Mouse (Mus musculus) MEL (cell line): ENCODE data around the gene Cald1.

Experiments
- CHD1 ChIP-seq: IDR thresholded peaks from 2 replicates; pipeline ENCODE4 v1.6.1; 2012; ENCODE audit warnings: low read depth, mild to moderate bottlenecking, inconsistent platforms, low read length, improper control_type of control experiment
- CHD2 ChIP-seq: IDR thresholded peaks from 2 replicates; pipeline ENCODE4 v1.6.1; 2011; ENCODE audit warnings: low read length, improper control_type of control experiment
- CTCF ChIP-seq, 3 experiments: IDR thresholded peaks in 2 of 3; conservative IDR thresholded peaks in 1 of 3; 2 replicates each; pipeline ENCODE4 v1.5.1; 2011 to 2012; ENCODE audit warnings: low read length in 3 of 3, low read depth in 2 of 3, mild to moderate bottlenecking in 2 of 3, improper control_type of control experiment in 1 of 3, inconsistent platforms in 1 of 3, mixed read lengths in 1 of 3, moderate library complexity in 1 of 3; ENCODE audit not compliant: control insufficient read depth in 1 of 3, insufficient read depth in 1 of 3, poor library complexity in 1 of 3, severe bottlenecking in 1 of 3
- E2F4 ChIP-seq: IDR thresholded peaks from 2 replicates; pipeline ENCODE4 v1.6.1; 2011; ENCODE audit warnings: low read depth, low read length, improper control_type of control experiment, borderline replicate concordance
- EP300 ChIP-seq, 2 experiments: IDR thresholded peaks; 2 replicates each; pipeline ENCODE4 v1.6.1; 2011; ENCODE audit warnings: improper control_type of control experiment in 2 of 2, low read length in 2 of 2, low read depth in 1 of 2, mild to moderate bottlenecking in 1 of 2
- ETS1 ChIP-seq: IDR thresholded peaks from 2 replicates; pipeline ENCODE4 v1.6.1; 2012; ENCODE audit warnings: low read depth, mild to moderate bottlenecking, inconsistent platforms, low read length, improper control_type of control experiment, moderate library complexity
- MAX ChIP-seq: IDR thresholded peaks from 2 replicates; pipeline ENCODE4 v1.6.1; 2011; ENCODE audit warnings: low read length, improper control_type of control experiment
- POLR2A ChIP-seq, 2 experiments: IDR thresholded peaks; 2 replicates each; pipeline ENCODE4 v1.6.1; 2011 to 2012; ENCODE audit warnings: low read length in 2 of 2, mild to moderate bottlenecking in 2 of 2, control low read depth in 1 of 2, improper control_type of control experiment in 1 of 2, low read depth in 1 of 2, moderate library complexity in 1 of 2; ENCODE audit not compliant: control insufficient read depth in 1 of 2, insufficient read depth in 1 of 2, poor library complexity in 1 of 2
- TCF12 ChIP-seq: IDR thresholded peaks from 2 replicates; pipeline ENCODE4 v1.6.1; 2014; ENCODE audit warnings: low read depth, mild to moderate bottlenecking, inconsistent platforms, low read length, improper control_type of control experiment, moderate library complexity
- ZC3H11A ChIP-seq: IDR thresholded peaks from 2 replicates; pipeline ENCODE4 v1.6.1; 2012; ENCODE audit warnings: low read depth, mild to moderate bottlenecking, inconsistent platforms, low read length, improper control_type of control experiment

GRCm38 (mm10) chr6:34671355-34671754, 73.1 kb downstream of the Cald1 start:
- no peak for TF ChIP-seq E2F4
- no peak for TF ChIP-seq CTCF (IDR thresholded peaks at IDR 0.05 in 2 of 3, conservative IDR thresholded peaks at IDR 0.05 in 1 of 3; ENCODE audit: control insufficient read depth in 1 of 3, insufficient read depth in 1 of 3, low read depth in 2 of 3, low read length in 3 of 3, poor library complexity in 1 of 3, severe bottlenecking in 1 of 3)
- TF ChIP-seq TCF12, result no peak
- TF ChIP-seq CHD1, result no peak
- TF ChIP-seq EP300 (IDR thresholded peaks at IDR 0.05; ENCODE audit: low read depth in 1 of 2, low read length in 2 of 2), result no peak
- no peak for TF ChIP-seq POLR2A (IDR thresholded peaks at IDR 0.05; ENCODE audit: control insufficient read depth in 1 of 2, insufficient read depth in 1 of 2, low read depth in 1 of 2, low read length in 2 of 2, poor library complexity in 1 of 2)
- no peak for TF ChIP-seq MAX
- TF ChIP-seq ETS1, result no peak
- no peak for TF ChIP-seq CHD2
- no peak for TF ChIP-seq ZC3H11A
